Mouse (Mus musculus) left cerebral cortex, adult 8-10 months (tissue): ENCODE measurements at regions not wholly inside any gene's neighbourhood (a gene's known extent, or its start where the extent isn't known, plus 50 kb on each side); places are given as distances from the start of the nearest gene placed in this dataset.
A peak's percentile ranks its signal among the peaks of the same experiment; 100 is the strongest.

ENCODE experiments used
- DNase-seq, 2 experiments: peaks; one replicate each; pipeline ENCODE4 v3.0.0; 2022; ENCODE audit warnings: low spot score in 2 of 2

DNA sequence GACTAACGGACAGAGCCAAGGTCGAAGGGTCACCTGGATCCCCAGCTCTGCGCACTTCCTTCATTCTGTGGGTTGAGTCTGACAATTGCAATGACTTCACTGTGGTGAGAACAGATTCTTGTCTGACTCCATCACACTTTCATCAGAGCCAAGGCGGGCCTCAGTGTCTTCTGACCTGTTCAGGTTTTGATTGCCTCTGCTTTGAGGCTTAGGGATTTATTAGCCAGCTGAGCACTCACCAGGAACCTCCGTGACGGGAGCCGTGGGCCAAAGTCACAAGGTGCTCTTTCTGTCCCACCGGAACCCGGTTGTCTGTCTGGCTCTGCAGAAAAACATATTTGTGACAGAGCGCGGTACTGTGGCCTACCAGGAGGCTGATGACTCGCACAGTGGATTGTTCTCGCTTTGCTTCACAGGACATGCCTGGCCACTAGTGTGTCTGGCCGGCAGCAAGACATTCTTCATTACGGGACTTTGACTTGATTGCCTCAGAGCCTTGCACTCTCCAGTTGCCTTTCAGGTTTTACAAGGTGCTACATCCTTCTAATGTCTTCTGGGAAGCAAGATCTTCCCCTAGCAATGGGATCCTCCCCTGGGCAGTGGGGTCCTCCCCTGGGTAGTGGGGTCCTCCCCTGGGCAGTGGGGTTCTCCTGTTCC, 114.9 kb upstream of the Prickle1 start:
- DNase-seq, result no peak

DNA sequence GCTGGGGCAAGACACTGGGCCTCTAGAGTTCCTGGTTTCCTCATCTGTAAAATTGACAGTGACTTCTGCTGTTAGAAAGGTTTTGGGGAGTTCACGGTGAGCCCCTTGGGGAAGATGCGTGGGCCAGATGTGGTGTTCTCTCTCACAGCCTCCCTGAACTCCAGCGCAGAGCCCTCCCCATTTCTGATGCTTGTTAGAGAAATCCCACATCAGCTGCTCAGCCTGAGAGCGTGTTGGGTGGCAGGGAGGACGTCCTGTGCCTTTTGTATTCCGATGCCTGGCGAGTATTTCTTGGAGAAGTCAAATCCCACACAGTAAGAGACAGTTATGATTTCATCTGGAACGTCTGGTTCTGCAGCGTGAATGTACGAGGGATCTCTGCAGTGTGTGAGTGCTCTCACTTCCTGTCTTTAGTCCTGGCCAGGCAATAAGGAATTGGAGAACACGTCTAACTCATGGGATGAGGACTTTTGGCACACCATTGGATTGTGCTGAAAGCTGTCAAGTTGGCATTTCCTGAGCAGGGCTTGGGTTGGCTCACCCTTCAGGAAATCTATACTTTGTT, 110.8 kb upstream of the Prickle1 start:
- no peak for DNase-seq

DNA sequence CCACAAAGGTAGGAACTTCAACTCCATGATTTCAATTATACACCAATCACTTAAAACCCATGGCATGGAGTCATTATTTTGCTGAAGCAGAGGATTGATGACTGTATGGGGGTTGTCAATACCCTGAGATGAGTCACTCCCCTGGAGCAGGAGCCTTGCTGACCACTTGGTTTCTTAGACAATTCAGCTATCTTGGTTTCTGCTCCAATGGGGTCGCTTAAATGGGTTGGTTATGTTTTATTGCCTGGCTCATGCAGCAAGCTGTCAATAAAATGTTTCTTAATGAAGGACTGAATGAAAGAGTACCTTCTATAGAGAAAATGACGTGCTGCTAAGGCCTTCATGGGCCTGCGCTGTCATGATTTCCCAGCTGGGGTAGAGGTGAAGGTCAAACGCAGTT, 110.0 kb upstream of the Prickle1 start:
- DNase-seq, result no peak

DNA sequence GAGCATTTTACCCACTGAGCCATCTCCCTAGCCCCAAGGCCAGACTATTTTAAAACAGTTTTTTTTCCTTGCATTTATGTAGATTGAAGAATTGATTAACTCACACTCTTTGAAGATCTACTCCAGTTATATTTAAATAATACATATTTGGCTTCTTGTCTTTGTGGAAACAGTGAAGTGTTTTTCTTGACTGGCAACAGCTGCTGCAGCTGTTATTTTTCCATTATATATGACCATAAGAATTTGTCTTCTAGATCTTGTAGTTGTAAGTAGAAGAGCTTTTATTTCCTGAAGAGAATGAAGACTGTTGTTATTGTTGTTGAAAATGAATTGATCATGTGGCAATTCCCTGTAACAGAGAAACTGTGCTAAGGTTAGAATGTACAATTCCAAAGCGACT, 109.4 kb upstream of the Prickle1 start:
- DNase-seq, result no peak

DNA sequence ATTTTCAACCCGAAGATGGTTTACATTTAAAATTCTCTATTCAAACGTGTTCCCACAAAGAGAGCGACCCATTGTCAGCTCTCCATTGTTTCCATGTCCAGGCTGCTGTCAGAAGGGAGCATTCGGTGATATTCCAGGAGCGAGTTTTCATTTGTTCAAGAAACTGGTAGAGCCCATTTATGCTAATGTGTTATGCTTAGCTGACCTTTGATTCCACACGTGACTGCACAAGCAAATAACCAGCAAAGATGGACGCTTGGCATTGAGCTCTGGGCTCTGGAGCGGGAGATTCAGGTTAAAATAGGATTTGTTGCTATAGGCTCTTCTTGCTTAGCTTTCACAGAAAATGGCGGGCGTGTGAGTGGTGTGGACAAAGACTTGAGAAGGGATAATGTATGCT, 105.3 kb upstream of the Prickle1 start:
- no peak for DNase-seq

DNA sequence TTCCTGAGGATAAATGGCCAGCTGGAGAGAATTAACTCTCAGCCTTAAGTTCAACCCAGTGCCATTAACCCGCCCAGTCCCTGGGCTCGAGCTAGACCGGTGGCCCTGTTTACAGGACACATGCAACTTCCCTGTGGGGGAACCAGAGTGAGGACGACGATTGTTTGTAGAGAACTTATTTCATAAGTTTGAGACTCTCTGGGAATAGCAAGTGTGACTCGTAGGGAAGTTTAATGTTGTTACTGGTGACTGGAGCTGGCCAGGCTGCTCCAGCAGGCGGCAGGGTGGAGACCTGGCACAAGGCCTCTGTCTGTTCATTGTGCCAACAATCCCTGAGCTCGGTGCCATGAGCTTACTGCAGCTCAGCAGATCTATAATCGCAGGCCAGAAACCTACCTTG, 104.3 kb upstream of the Prickle1 start:
- DNase-seq, result no peak

DNA sequence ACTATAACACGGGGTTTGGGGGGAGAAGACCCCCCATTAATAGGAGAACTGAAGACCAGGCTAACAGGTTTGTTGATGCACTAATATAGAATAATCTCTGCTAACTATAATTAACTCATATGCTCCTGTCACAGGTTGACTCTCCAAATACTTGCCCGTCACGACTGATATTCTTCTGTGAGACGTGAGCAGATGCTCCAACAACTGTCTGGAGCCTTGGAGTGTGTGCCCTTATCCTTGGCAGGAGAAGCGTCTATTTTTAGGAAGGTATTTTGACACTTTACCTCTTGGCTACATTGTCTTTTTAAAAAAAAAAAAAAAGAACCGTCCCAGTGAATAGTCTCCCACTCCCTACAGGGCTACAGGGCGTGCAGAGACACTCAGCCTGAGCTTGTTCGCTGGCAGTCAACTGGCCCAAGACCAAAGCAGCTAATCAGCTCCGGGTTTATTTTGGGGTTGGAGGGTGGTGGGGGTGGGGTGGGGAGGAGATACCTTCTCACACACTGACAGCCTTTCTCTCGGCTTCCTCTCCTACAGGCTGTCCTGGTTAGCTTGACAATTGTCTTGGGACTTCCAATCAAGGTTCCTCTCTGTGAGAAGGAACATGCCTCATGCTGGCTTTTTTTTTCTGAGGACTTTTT, 102.6 kb upstream of the Prickle1 start:
- peak in 1 of 2 experiments; percentile 28 for DNase-seq

DNA sequence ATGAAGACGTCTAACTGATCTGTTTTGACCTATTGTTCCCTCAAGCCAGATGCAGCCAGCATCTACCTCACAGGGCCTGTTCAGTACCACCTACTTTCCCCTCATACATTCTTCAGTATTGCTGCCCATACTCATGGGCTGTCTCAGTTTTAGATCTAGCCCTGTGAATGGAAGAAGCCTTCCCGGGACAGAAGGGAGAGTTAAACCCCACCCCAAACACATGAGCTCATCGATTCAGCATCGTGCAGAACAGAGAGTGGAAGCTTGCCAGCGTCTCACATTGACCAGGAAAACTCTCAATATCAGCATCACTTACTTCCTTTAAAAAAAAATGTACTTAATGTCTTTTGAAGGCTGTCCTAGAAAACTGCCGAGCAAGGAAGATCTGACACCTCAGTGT, 95.0 kb upstream of the Prickle1 start:
- no peak for DNase-seq

DNA sequence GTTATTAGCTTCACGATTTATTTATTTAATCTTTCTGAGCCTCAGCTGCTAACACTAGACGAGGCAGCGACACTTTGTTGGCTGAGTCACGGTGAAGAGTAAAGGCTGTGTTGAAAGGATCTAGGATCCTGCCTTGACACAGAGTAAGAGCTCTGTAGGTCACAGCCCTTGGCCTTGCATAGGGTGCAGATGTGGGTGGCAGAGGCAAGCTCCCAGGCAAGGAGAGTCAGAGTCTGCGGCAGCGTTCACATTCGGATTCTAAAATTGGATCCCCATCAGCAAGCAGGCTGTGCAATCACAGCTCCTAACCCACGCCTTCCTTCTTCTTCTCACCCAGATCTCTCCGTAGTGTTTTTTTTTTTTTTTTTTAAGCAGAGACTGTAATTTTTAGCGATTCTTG, 94.3 kb upstream of the Prickle1 start:
- DNase-seq, result peak; percentile 22 to 74

DNA sequence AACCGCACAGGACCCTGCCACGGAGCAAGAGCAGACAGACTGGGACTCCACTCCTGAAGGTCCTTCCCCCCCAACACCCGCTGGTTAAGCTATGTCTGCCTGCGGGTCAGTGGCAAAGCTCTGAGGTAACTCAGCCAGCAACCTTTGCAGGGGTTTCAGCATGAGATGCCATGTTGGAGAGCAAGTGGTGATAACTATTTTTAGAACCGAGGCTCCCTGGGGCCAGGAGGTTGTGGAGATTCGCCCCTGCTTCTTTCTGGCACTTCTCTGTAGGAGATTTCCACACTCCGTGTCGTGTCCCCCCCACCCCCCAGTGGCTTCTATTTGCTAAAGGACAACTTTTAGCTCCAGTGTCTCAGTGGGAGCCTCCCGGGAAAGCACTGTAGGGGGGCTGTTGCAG, 90.7 kb upstream of the Prickle1 start:
- DNase-seq, result no peak

DNA sequence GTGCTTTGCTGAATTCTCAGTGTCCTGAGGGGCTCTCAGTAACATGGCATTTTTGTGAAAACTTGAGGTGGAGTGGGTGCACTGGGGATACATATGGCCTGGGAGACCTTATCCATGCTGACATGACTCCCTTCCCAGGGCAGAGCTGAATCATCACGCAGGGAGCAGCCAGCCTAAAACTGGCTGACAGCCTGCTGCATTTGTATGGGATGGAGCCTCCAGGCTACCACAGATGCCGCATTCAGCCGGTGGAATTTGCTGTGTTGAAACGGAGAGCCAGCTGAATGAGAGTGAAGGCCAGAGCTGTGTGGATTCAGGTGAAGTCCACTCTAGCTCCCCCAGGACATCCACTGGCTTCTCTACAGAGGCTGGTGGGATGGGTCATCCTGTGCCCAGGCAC, 85.9 kb upstream of the Prickle1 start:
- DNase-seq, result no peak

DNA sequence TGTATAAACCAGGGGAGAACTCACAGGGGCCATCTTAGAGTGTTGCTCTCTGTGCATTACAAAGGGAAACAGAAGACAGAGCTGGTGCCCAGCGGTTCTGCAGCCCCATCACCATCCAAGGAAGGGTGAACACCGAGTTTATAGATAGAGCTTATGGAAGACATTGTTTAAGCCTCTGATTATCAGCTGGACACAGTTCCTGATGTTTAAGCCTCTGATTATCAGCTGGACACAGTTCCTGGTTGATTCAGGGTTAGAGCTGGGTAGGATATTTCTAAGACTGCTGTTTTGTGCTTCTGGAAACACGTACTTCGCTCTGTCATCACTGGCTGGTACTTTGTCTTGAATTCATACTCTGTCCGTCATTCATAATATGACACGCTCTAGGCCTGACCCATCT, 79.9 kb upstream of the Prickle1 start:
- DNase-seq, result no peak

DNA sequence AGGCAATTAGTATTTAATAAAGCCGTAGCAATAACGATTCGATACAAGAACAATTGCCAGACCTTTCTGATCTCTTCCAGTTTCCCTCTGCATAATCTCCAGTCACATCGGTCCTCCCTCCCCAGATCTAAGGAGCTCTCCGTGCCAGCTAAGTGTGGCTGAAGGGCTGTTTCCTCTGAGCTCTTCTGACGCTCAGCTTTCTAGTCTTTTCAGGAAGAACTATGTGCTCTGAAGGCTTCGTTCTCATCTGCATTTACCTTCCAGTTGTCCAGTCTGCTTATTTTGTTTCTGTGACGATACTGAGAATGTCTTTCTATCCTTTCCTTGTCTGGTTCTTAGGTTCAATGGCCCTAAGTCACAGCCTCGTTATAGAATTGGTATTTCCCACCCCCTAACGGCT, 78.3 kb upstream of the Prickle1 start:
- no peak for DNase-seq

DNA sequence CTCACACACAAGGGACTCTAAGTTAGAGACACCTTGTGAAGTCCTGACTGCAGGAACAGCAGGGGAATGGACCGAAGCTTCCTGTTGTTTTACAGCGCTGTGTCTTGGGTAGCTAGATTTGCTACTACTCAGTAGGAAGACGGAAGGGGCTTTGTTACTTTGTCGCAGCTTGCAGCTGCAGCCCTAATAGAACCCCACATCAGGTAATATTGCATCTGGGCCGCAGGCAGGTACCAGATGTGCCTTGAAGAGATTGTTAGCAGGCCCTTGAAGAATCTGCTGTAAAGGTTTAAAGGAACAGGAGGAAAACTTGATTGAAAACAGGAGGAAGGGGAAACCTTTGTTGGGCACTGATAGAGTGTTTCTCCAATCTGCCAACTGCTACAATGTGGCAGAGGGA, 68.2 kb upstream of the Prickle1 start:
- no peak for DNase-seq

DNA sequence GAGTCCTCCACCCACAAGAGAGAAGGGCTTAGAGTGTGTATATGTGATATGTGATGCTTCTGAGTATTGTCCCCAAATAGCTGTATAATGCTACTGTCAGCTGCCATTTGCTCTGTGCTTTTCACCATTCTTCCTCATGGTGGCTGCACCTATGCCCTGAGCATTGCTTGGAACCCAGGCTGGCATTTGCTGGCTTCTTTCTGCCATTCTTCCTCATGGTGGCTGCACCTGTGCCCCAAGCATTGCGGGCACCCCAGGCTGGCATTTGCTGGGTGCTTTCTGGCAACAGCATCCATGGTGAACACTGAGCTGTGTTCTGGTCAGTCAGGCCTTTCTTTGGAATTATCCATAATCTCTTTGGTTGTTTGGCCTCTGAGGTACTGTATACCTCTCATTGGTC, 66.9 kb upstream of the Prickle1 start:
- DNase-seq, result no peak

DNA sequence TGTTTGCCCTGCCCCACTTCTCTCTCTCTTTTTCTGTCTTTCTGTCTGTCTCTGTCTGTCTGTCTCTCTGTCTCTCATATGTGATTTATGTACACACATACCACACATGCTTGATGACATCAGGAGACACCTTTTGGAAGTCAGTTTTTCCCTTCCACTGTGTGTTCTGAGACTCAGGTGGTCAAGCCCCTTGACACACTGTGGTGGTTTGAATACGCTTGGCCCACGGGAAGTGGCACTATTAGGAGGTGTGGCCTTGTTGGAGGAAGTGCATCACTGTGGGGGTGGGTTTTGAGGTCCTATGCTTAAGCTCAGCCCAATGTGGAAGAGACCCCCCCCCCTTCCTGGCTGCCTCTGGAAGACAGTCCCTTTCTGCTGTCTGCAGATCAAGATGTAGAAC, 66.1 kb upstream of the Prickle1 start:
- no peak for DNase-seq

DNA sequence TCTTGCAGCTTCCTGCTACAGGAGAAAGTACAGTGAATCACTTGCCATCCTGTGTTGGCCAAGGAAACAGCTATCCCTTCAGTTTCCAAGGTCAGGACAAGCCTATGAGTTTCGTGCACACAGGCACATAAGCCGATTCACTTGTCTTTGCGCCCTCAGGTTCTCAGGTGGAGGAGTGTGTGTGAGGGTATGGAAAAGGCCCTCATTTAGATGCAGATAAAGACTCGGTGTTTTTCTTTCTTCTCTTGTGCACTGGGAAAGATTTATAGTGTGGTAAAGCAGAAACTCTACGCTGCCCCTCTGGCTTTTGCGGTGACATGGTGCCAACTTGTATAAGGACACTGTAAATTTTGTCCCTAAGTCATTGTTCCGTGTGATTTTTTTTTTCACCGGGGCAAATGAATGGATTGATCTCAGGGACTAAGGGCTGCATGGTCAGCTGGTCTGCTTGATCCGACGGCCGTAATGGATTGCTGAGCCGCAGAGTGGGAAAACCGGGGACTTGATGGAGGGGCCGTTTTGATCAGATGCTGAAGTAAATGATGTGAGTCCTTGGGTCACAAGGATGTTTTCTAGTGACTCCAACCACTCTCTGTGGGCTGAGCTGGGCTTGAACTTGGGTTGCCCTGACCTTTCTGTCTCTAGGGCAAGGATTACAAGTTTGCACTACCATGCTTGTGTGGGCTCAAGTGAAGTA, 65.4 kb upstream of the Prickle1 start:
- DNase-seq, result no peak

DNA sequence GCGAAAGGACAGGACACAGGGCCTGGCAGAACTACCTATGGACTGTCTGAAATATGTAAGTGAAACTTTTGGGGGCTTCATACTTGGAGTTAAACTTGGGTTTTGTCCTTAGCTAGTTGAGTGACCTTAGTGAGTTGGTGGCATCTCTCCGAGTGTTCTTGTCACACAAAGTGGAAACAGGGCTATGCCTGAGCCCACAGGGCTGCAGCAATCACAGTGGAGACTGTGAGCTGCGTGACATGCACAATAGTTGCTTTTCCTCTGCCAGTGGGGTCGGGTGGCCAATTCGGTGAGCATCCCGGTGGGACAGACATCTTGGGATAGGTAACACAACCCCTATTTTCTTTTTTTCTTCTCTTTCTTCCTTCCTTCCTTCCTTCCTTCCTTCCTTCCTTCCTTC, 61.5 kb upstream of the Prickle1 start:
- DNase-seq, result no peak

DNA sequence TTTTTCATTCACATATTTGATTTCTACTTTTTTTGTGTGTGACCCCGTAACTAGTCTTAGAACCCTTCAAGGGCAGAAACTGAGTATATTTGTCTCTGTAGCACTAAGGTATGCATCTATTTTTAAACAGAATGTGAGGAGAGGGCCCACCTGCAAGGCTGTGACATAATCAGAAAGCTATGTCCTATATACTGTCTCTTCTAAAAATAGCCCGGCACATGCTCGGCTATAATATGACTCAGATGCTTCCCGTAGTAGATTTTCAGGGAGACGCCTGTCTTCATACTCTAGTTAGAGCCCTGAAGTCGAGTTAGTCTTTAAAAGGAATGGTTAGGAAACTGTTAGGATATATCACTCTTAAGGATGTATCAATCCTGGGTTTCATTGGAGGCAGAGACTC, 61.0 kb upstream of the Prickle1 start:
- peak in 1 of 2 experiments; percentile 17 for DNase-seq

DNA sequence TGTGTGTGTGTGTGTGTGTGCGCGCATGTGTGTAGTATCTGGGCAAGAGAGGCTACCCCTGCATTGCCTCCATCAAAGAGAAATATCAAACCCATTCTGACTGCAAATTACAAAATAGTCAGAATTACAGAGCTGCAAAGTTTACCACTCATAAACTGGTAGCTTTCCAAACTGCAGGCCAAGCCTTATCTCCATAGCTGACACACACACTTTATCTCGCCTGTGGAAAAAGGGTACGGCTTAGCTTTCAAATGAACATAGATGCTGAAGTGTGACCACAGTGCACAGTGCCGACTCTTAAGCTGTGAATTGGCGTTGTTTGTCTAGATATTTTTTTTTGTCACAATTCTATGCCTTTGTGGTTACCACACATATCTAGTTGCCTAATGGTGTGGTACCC, 60.1 kb upstream of the Prickle1 start:
- DNase-seq, result no peak

DNA sequence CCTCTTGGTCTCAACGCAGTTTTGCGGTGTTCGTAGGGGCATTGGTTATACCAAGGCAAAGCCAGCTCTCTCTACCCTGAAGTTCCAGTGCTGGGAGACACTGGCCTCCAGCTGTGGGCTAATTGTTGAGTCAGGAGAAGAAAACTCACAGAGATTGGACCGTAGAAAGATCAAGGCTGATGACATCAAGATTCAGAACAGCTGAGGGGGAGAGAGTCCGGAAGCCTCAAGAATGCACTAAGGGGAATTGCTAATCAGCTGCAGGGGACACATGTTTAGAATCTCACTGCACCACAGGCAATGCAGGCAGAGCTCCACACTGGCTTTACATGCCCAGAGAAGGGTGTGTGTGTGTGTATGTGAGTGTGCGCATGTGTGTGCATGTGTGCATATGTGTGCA, 59.6 kb upstream of the Prickle1 start:
- no peak for DNase-seq

DNA sequence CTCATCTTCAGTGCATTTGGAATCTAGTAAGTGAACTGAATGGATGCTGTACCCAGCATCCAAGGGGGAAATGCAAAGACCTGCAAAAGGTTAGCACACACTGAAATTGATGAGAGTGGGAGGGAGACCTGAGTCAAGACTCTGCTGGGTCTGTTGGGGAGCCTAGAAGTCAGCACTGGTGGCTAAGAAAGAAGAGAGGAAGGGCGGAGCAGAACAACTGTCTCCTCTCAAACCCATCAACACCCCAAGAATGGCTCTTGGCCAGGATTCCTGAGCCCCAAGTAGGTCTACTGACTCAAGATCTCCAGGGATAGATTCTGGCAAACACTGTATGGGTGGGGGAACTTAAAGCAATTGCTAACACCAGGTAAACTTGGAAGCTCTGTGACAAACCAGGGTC, 57.7 kb upstream of the Prickle1 start:
- DNase-seq, result no peak
